Mouse (Mus musculus) monocyte, adult 2 months (primary cell): Measurements from ENCODE around the gene Rock2.

Source experiments
- DNase-seq, 2 experiments: peaks; one replicate each; pipeline ENCODE4 v3.0.0; 2022; ENCODE audit warnings: low spot score in 2 of 2, low read depth in 1 of 2

Rock2 gene

DNA sequence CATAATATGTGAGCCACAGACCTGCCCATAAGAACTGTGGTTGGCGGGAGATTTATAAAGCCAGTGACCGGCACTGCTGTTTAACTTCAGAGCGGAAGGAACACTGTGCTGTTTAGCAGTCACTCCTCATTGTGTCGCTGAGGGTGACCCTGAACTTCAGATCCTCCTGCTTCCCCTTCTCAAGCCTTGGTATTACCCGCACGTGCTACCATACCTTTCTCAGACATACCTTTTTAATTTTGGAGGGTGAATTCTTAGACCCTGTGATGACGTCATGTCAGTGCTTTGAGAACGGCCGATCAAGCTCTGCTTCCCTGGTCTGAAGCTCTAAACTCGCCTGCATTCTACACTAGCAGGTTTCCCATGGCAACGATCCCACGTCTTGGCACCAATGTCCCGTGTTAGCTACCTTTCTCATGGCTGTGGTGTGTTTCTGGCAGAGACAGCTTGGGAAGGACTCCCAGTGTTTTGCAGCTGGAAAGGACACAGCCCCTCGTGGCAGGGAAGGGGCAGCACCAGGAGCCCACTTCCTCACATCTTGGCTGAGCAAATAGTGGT lies 142.4 kb downstream of the Rock2 start:
- no peak for DNase-seq
